Mouse (Mus musculus) midbrain, embryonic 15.5 days (tissue): ENCODE results near the gene Actr10. TPM values are rescaled to one million over a fixed set of nuclear protein-coding genes. Genes with fewer than 3 reads are reported as not detected.

ENCODE experiments used
- ATAC-seq: fragments of 200-750 bp; cut with Nextera tagmentation; replicated peaks from 2 replicates; pipeline ENCODE4 v1.8.0; 2017; ENCODE audit warnings: moderate TSS enrichment
- H3K27ac ChIP-seq: fragments of 300-500 bp; sonication (generic); 2 replicates; pipeline ENCODE4 v1.5.1; 2015; ENCODE audit warnings: mild to moderate bottlenecking, inconsistent platforms
- H3K27me3 ChIP-seq: fragments of 300-500 bp; sonication (generic); replicated peaks from 2 replicates; pipeline ENCODE4 v1.6.1; 2015; ENCODE audit warnings: inconsistent platforms
- H3K36me3 ChIP-seq: fragments of 300-500 bp; sonication (generic); replicated peaks from 2 replicates; pipeline ENCODE4 v1.6.1; 2015; ENCODE audit warnings: inconsistent platforms
- H3K4me1 ChIP-seq: fragments of 300-500 bp; sonication (generic); 2 replicates; pipeline ENCODE4 v1.6.1; 2015; ENCODE audit warnings: inconsistent platforms
- H3K4me2 ChIP-seq: fragments of 300-500 bp; sonication (generic); 2 replicates; pipeline ENCODE4 v1.6.1; 2015; ENCODE audit warnings: inconsistent platforms, mild to moderate bottlenecking, moderate library complexity
- H3K4me3 ChIP-seq: fragments of 300-500 bp; sonication (generic); 2 replicates; pipeline ENCODE4 v1.5.1; 2015; ENCODE audit warnings: mild to moderate bottlenecking, inconsistent platforms
- H3K9ac ChIP-seq: fragments of 300-500 bp; sonication (generic); 2 replicates; pipeline ENCODE4 v1.6.1; 2015; ENCODE audit warnings: mild to moderate bottlenecking, inconsistent platforms
- H3K9me3 ChIP-seq: fragments of 300-500 bp; sonication (generic); 2 replicates; pipeline ENCODE4 v1.6.1; 2016; ENCODE audit warnings: inconsistent platforms
- WGBS: fragments of 180-500 bp; shearing (Covaris S2); methylation state at CpG from one replicate; pipeline ENCODE4 v1.1.7; 2015; ENCODE audit warnings: mixed read lengths; 5-methylcytosine and 5-hydroxymethylcytosine counted together
- polyA plus RNA-seq: library from polyadenylated mRNA; unstranded; fragments of >200 nt; fragmentation: Nextera tagmentation; extraction: Ambion mirVana; gene quantifications from 2 replicates; pipeline ENCODE4 v1.2.1, GENCODE M21; 2015

The Actr10 gene
- polyA plus RNA-seq, 1 experiment from 2014 or later: 180 TPM

GRCm38 (mm10) chr12:70968791-70969307, 31.2 kb downstream of the Actr10 start:
- WGBS: 1% methylated on average over 15 of the region's 15 CpGs
- Histone ChIP-seq H3K9ac (peak overlapping the region; percentile 80), H3K4me2 (peak overlapping the region; percentile 60), H3K9me3 (no peaks in the 10 kb centered on the region), H3K27me3 (no peaks in the 10 kb centered on the region), H3K4me3 (peak overlapping the region; percentile 73), H3K27ac (peak overlapping the region; percentile 90), H3K4me1 (peaks cover 4% of the 10 kb centered on the region; the same call in 1 of the 2 replicates), H3K36me3 (0 out of 2 replicates have a peak, but pooled peaks cover 6% of the 10 kb centered on the region)
- peak; percentile 76 for ATAC-seq

GRCm38 (mm10) chr12:70969485-70970184, 32.0 kb downstream of the Actr10 start:
- peaks cover 4% of the 10 kb centered on the region; the same call in 1 of the 2 replicates for H3K4me1 ChIP-seq
- H3K4me3 ChIP-seq: peak overlapping the region; percentile 39
- no peaks in the 10 kb centered on the region for H3K36me3 ChIP-seq
- 3% methylated on average over 17 of the region's 17 CpGs for WGBS
- H3K27me3 ChIP-seq: no peaks in the 10 kb centered on the region
- no peak for ATAC-seq
- peak overlapping the region; percentile 48 for H3K4me2 ChIP-seq
- H3K9me3 ChIP-seq: no peaks in the 10 kb centered on the region
- no peak overlapping the region for H3K9ac ChIP-seq
- peak overlapping the region; percentile 73 for H3K27ac ChIP-seq

GRCm38 (mm10) chr12:70973831-70974230, 36.2 kb downstream of the Actr10 start:
- WGBS: 87% methylated on average over 4 of the region's 4 CpGs
- no peaks in the 10 kb centered on the region for H3K36me3 ChIP-seq
- no peaks in the 10 kb centered on the region for H3K9me3 ChIP-seq
- no peaks in the 10 kb centered on the region for H3K27me3 ChIP-seq
- no peak overlapping the region for H3K9ac ChIP-seq
- H3K27ac ChIP-seq: peak overlapping the region; percentile 98; the same call in 1 of the 2 replicates
- no peak for ATAC-seq
- peak overlapping the region; percentile 53 for H3K4me2 ChIP-seq
- peak overlapping the region; percentile 79 for H3K4me3 ChIP-seq
- peaks cover 13% of the 10 kb centered on the region for H3K4me1 ChIP-seq

- Histone ChIP-seq H3K9ac (peak within 1 kb of the TSS; percentile 98), H3K4me1 (peaks cover 13% of the 10 kb centered on the region)
- WGBS: under 1% methylated on average over 71 of the region's 71 CpGs
Measured at GRCm38 (mm10) chr12:70974441-70975266, 37.0 kb downstream of the Actr10 start, which contains the start of gene Psma3. TSS of gene Psma3 (plus strand) at chr12:70974621.

GRCm38 (mm10) chr12:70975406-70975805, 37.7 kb downstream of the Actr10 start:
- Histone ChIP-seq H3K36me3 (0 out of 2 replicates have a peak, but pooled peaks cover 5% of the 10 kb centered on the region), H3K4me3 (peak overlapping the region; percentile 79), H3K27me3 (no peaks in the 10 kb centered on the region), H3K4me1 (peaks cover 13% of the 10 kb centered on the region), H3K9me3 (no peaks in the 10 kb centered on the region), H3K27ac (peak overlapping the region; percentile 98), H3K4me2 (peak overlapping the region; percentile 66), H3K9ac (peak overlapping the region; percentile 98)
- WGBS: 27% methylated on average over 10 of the region's 10 CpGs
- no peak for ATAC-seq

More at GRCm38 (mm10) chr12:70974441-70975266, 37.0 kb downstream of the Actr10 start, which contains the start of gene Psma3:
- Histone ChIP-seq H3K4me3 (peak within 1 kb of the TSS; percentile 79), H3K27me3 (no peaks in the 10 kb centered on the region), H3K27ac (peak within 1 kb of the TSS; percentile 98), H3K36me3 (0 out of 2 replicates have a peak, but pooled peaks cover 1% of the 10 kb centered on the region), H3K4me2 (peak within 1 kb of the TSS; percentile 66), H3K9me3 (no peaks in the 10 kb centered on the region)
- ATAC-seq: peak; percentile 99

- peaks cover 13% of the 10 kb centered on the region for H3K4me1 ChIP-seq
- H3K4me2 ChIP-seq: peak overlapping the region; percentile 66
- H3K27me3 ChIP-seq: no peaks in the 10 kb centered on the region
- WGBS: 70% methylated on average over 3 of the region's 3 CpGs
- 0 out of 2 replicates have a peak, but pooled peaks cover 5% of the 10 kb centered on the region for H3K36me3 ChIP-seq
- ATAC-seq: no peak
- no peaks in the 10 kb centered on the region for H3K9me3 ChIP-seq
- peak overlapping the region; percentile 98; the same call in 1 of the 2 replicates for H3K9ac ChIP-seq
- no peak overlapping the region for H3K27ac ChIP-seq
- peak overlapping the region; percentile 79 for H3K4me3 ChIP-seq
Measured at GRCm38 (mm10) chr12:70975891-70976290, 38.2 kb downstream of the Actr10 start.

GRCm38 (mm10) chr12:70978345-70978744, 40.7 kb downstream of the Actr10 start:
- 92% methylated on average over 7 of the region's 7 CpGs for WGBS
- H3K4me2 ChIP-seq: no peak overlapping the region
- H3K9me3 ChIP-seq: no peaks in the 10 kb centered on the region
- H3K27ac ChIP-seq: no peak overlapping the region
- no peak overlapping the region for H3K4me3 ChIP-seq
- peaks cover 13% of the 10 kb centered on the region for H3K4me1 ChIP-seq
- no peak overlapping the region for H3K9ac ChIP-seq
- H3K27me3 ChIP-seq: no peaks in the 10 kb centered on the region
- 0 out of 2 replicates have a peak, but pooled peaks cover 7% of the 10 kb centered on the region for H3K36me3 ChIP-seq
- no peak for ATAC-seq

- H3K4me2 ChIP-seq: no peak overlapping the region
- H3K27me3 ChIP-seq: no peaks in the 10 kb centered on the region
Measured at GRCm38 (mm10) chr12:70984855-70985550, 47.3 kb downstream of the Actr10 start.

GRCm38 (mm10) chr12:70997225-70997624, 59.6 kb downstream of the Actr10 start:
- no peak overlapping the region for H3K4me3 ChIP-seq
- H3K9ac ChIP-seq: no peak overlapping the region
- no peaks in the 10 kb centered on the region for H3K9me3 ChIP-seq
- no peaks in the 10 kb centered on the region for H3K4me1 ChIP-seq
- H3K27ac ChIP-seq: no peak overlapping the region
- H3K27me3 ChIP-seq: no peaks in the 10 kb centered on the region
- H3K36me3 ChIP-seq: peaks cover 30% of the 10 kb centered on the region; the same call in 1 of the 2 replicates
- ATAC-seq: no peak
- WGBS: 90% methylated on average over 5 of the region's 5 CpGs
- H3K4me2 ChIP-seq: no peak overlapping the region

More at GRCm38 (mm10) chr12:70984855-70985550, 47.3 kb downstream of the Actr10 start:
- Histone ChIP-seq H3K4me1 (no peaks in the 10 kb centered on the region), H3K9me3 (no peaks in the 10 kb centered on the region), H3K9ac (no peak overlapping the region), H3K36me3 (peaks cover 42% of the 10 kb centered on the region), H3K4me3 (no peak overlapping the region), H3K27ac (no peak overlapping the region)
- WGBS: 92% methylated on average over 7 of the region's 7 CpGs
- no peak for ATAC-seq

- Histone ChIP-seq H3K9me3 (no peaks in the 10 kb centered on the region), H3K27ac (no peak overlapping the region), H3K4me2 (no peak overlapping the region), H3K27me3 (no peaks in the 10 kb centered on the region), H3K9ac (no peak overlapping the region), H3K36me3 (peaks cover 34% of the 10 kb centered on the region; the same call in 1 of the 2 replicates), H3K4me3 (no peak overlapping the region), H3K4me1 (no peaks in the 10 kb centered on the region)
- ATAC-seq: no peak
- 60% methylated on average over 5 of the region's 5 CpGs for WGBS
Measured at GRCm38 (mm10) chr12:70999423-70999903, 61.8 kb downstream of the Actr10 start.

GRCm38 (mm10) chr12:71000344-71000743, 62.7 kb downstream of the Actr10 start:
- WGBS: 86% methylated on average over 1 of the region's 1 CpGs
- no peak for ATAC-seq
- Histone ChIP-seq H3K36me3 (peaks cover 31% of the 10 kb centered on the region; the same call in 1 of the 2 replicates), H3K9me3 (no peaks in the 10 kb centered on the region), H3K4me1 (no peaks in the 10 kb centered on the region), H3K9ac (no peak overlapping the region), H3K4me3 (no peak overlapping the region), H3K27ac (no peak overlapping the region), H3K4me2 (no peak overlapping the region), H3K27me3 (no peaks in the 10 kb centered on the region)
